Mouse (Mus musculus) cerebellum, adult 2 months (tissue): ENCODE measurements around the gene Cbx1.

Experiments used
- CTCF ChIP-seq: fragments of 200-500 bp; IDR thresholded peaks from 2 replicates; pipeline ENCODE4 v1.5.1; 2011; ENCODE audit warnings: low read depth, mild to moderate bottlenecking, control low read depth, low read length, moderate library complexity, borderline replicate concordance; ENCODE audit not compliant: insufficient read depth
- POLR2A ChIP-seq: fragments of 200-500 bp; IDR thresholded peaks from 2 replicates; pipeline ENCODE4 v1.6.1; 2011; ENCODE audit warnings: low read length, control low read depth, borderline replicate concordance; ENCODE audit not compliant: insufficient read depth

DNA sequence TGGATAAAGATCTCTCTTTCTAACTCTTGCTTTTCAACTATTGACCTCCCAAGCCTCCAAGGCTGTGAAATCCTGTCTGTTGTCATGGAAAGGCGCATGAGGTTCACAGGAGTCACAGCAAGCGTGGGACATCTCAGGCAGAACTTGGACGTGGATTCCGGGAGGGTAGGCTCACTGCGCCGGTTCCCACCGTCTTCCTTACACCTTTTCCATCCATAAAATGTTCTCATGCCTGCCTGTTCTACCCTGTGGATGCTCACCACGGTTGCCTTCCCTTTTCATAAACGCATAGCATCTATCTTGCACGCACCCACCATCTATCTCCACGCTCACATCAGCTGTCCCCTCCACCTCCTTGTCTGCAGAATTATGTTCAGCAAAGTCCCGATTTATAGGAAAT is 48.1 kb upstream of the Cbx1 start:
- TF ChIP-seq CTCF (no peak), POLR2A (no peak)
